Mouse (Mus musculus) embryo, embryonic 11 days (tissue): ENCODE measurements around the gene Clstn3.
"Not testable (repeated sequence)": the region's sequence is repeated elsewhere in the genome, so short reads cannot be mapped to it uniquely, and the experiment has no call there.

Experiments used
- DNase-seq: peaks from one replicate; pipeline ENCODE4 v3.0.0-alpha.2; 2015

Clstn3 gene

GRCm38 (mm10) chr6:124407180-124407579 lies 57.4 kb downstream of the Clstn3 start:
- DNase-seq, result no peak

GRCm38 (mm10) chr6:124406326-124406725 lies 58.3 kb downstream of the Clstn3 start:
- DNase-seq, result no peak

- no peak for DNase-seq
These were observed 64.9 kb downstream of the Clstn3 start for GRCm38 (mm10) chr6:124399738-124400137.

GRCm38 (mm10) chr6:124394991-124395390 lies 69.6 kb downstream of the Clstn3 start:
- DNase-seq, result not testable (repeated sequence)
